Mouse (Mus musculus) erythroblast, embryonic 14.5 days (primary cell): ENCODE measurements around the gene Acot10.
"Not testable (repeated sequence)": the region's sequence is repeated elsewhere in the genome, so short reads cannot be mapped to it uniquely, and the experiment has no call there.

Experiments
- GATA1 ChIP-seq: IDR thresholded peaks from 2 replicates; pipeline ENCODE4 v1.6.1; 2012; ENCODE audit warnings: low read length, inconsistent platforms, mixed read lengths
- TAL1 ChIP-seq: IDR thresholded peaks from 3 replicates; pipeline ENCODE4 v1.6.1; 2012; ENCODE audit warnings: low read length, inconsistent platforms, mixed read lengths

DNA sequence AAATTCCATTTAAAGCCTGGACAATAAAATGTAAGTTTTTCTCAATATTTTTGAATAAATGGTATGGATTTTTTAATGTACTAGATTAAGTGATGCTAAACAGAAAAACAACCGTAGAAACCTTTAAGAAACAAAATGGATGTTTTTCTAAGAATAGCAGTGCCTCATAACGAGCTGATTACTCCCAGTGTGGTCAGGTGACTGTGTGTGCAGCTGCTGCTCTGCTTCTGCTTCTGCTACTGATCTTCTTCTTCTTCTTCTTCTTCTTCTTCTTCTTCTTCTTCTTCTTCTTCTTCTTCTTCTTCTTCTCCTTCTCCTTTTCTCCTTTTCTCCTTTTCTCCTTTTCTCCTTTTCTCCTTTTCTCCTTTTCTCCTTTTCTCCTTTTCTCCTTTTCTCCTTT lies 3.0 kb upstream of the Acot10 start:
- not testable (repeated sequence) for TF ChIP-seq GATA1, TAL1
